Mouse (Mus musculus): ENCODE measurements around the gene H2afv. TPM values are rescaled to one million over a fixed set of nuclear protein-coding genes. Genes with fewer than 3 reads are reported as not detected.

Gene H2afv
- polyA plus RNA-seq, 1 experiment from 2014 or later = 581 TPM

DNA sequence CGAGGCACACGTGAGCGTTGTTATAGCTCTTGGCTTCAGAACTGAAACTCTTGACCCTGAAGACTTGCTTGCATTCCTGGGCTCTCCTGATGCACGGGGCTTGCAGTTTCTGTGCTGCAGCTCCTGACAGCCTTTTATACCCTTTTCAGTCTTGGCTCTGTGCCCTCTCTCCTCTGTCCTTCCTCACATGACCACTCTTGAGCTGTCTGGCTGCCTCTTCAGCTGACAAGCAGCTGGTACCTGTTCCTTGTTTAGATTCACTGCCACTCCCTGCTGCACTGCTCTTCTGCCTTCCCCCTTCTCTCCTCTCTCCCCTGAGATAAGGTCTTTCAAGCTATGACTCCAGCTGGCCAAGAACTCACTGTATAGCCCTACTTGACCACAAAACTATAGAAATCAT is 3.2 kb upstream of the H2afv start:
- no peak overlapping the region for H3K9ac ChIP-seq (ENCODE audit: low read length)
- H3K27ac ChIP-seq (ENCODE audit: low read length) = no peak overlapping the region
- no peaks in the 10 kb centered on the region for H3K36me3 ChIP-seq (ENCODE audit: control insufficient read depth, insufficient read depth, low read length)
- WGBS = 58% methylated on average over 4 of the region's 4 CpGs
- H3K9me3 ChIP-seq (ENCODE audit: control insufficient read depth, low read length) = no peaks in the 10 kb centered on the region
- no peak overlapping the region for H3K4me3 ChIP-seq (ENCODE audit: low read length)
- no peak for ATAC-seq (ENCODE audit: low read depth)
- H3K4me1 ChIP-seq (replicated peaks; ENCODE audit: control insufficient read depth, insufficient read depth, low read length) = peaks cover 8% of the 10 kb centered on the region; the same call in 1 of the 2 replicates
- H3K4me2 ChIP-seq (ENCODE audit: low read depth, low read length) = no peak overlapping the region
- H3K27me3 ChIP-seq (ENCODE audit: control insufficient read depth, insufficient read depth, low read depth, low read length) = no peaks in the 10 kb centered on the region

DNA sequence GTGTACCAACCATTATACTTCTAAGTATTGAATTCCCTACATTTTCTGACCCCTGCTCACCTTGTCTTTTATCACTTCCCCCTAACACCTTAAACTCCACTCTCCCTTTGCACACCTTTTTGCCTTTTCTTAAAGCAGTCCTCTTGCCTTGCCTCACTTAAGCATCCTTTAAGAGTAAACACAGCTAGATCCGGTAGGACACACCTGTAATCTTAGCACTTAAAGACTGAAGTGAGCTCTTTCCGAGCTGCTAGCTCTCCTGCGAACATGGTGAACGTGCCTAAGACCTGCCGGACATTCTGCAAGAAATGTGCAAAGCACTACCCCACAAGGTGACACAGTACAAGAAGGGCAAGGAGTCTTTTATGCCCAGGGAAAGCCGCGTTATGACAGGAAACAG is 1.7 kb upstream of the H2afv start:
- Histone ChIP-seq H3K4me3 (ENCODE audit: low read length) (no peak overlapping the region), H3K4me2 (ENCODE audit: low read depth, low read length) (no peak overlapping the region), H3K27me3 (ENCODE audit: control insufficient read depth, insufficient read depth, low read depth, low read length) (no peaks in the 10 kb centered on the region), H3K27ac (ENCODE audit: low read length) (peak overlapping the region; percentile 83), H3K4me1 (replicated peaks; ENCODE audit: control insufficient read depth, insufficient read depth, low read length) (peaks cover 8% of the 10 kb centered on the region; the same call in 1 of the 2 replicates), H3K9me3 (ENCODE audit: control insufficient read depth, low read length) (no peaks in the 10 kb centered on the region), H3K36me3 (ENCODE audit: control insufficient read depth, insufficient read depth, low read length) (peaks cover 6% of the 10 kb centered on the region; the same call in 1 of the 2 replicates), H3K9ac (ENCODE audit: low read length) (no peak overlapping the region)
- ATAC-seq (ENCODE audit: low read depth) = no peak
- WGBS = 61% methylated on average over 7 of the region's 7 CpGs

DNA sequence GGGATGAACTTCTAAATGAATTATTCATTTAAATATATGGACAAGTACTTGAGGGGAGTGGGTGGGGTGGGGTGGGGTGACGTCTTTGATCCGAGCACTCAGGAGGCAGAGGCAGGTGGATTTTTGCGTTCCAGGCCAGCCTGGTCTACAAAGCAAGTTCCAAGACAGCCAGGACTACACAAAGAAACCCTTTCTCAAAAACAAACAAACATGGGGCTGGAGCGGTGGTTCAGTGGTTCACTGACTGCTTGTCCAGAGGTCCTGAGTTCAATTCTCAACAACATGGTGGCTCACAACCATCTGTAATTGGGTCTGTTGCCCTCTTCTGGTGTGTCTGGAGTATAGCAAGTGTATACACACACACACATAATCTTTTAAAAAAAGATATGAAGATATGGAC is 1.2 kb upstream of the H2afv start:
- peak overlapping the region; percentile 71; the same call in 1 of the 2 replicates for H3K4me2 ChIP-seq (ENCODE audit: low read depth, low read length)
- H3K27me3 ChIP-seq (ENCODE audit: control insufficient read depth, insufficient read depth, low read depth, low read length) = no peaks in the 10 kb centered on the region
- H3K9me3 ChIP-seq (ENCODE audit: control insufficient read depth, low read length) = no peaks in the 10 kb centered on the region
- peaks cover 8% of the 10 kb centered on the region; the same call in 1 of the 2 replicates for H3K4me1 ChIP-seq (replicated peaks; ENCODE audit: control insufficient read depth, insufficient read depth, low read length)
- H3K36me3 ChIP-seq (ENCODE audit: control insufficient read depth, insufficient read depth, low read length) = peaks cover 8% of the 10 kb centered on the region; the same call in 1 of the 2 replicates
- no peak overlapping the region for H3K9ac ChIP-seq (ENCODE audit: low read length)
- no peak for ATAC-seq (ENCODE audit: low read depth)
- 78% methylated on average over 4 of the region's 4 CpGs for WGBS
- H3K27ac ChIP-seq (ENCODE audit: low read length) = peak overlapping the region; percentile 51; the same call in 1 of the 2 replicates
- H3K4me3 ChIP-seq (ENCODE audit: low read length) = no peak overlapping the region

DNA sequence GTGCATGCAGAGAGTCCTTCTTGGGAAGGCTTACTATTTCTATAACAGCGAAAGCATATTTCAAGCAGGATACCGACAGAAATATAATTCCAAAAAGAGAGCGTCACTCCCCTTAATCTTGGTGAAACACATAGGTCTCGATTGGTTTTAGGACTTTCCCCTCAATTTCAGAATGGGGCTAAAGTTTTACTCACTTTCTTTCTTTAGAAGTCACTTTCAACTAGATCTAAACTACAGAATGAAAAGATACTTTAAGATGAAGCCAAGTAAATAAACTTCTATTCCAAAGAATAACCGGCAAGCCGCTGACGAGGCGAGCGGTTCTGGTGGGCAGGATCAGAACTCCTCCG is 541 bp downstream of the H2afv start:
- H3K4me1 ChIP-seq (replicated peaks; ENCODE audit: control insufficient read depth, insufficient read depth, low read length) = peaks cover 8% of the 10 kb centered on the region; the same call in 1 of the 2 replicates
- H3K27ac ChIP-seq (ENCODE audit: low read length) = peak overlapping the region; percentile 97
- under 1% methylated on average over 10 of the region's 10 CpGs for WGBS
- H3K36me3 ChIP-seq (ENCODE audit: control insufficient read depth, insufficient read depth, low read length) = peaks cover 8% of the 10 kb centered on the region; the same call in 1 of the 2 replicates
- ATAC-seq (ENCODE audit: low read depth) = no peak
- H3K4me3 ChIP-seq (ENCODE audit: low read length) = peak overlapping the region; percentile 86
- no peaks in the 10 kb centered on the region for H3K27me3 ChIP-seq (ENCODE audit: control insufficient read depth, insufficient read depth, low read depth, low read length)
- peak overlapping the region; percentile 68 for H3K4me2 ChIP-seq (ENCODE audit: low read depth, low read length)
- no peaks in the 10 kb centered on the region for H3K9me3 ChIP-seq (ENCODE audit: control insufficient read depth, low read length)
- H3K9ac ChIP-seq (ENCODE audit: low read length) = peak overlapping the region; percentile 93

DNA sequence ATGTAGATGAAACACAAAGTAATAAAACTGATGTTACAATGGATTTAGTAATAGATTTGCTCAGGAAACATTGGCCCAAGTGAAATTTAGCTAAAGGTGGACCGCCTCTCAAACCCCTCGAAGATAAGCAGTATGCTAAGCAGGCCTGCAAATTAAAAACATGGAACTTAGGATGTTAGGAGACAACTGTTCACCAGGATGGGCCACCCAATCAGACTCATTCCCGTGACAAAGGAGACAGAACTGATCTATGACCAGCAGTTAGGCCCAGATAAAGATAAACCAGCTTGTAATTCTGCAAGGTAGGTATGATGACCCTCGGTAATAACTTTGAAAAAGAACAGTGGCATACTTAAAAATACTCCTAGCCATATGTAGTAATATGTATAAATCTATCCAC is 1.1 kb downstream of the H2afv start:
- Histone ChIP-seq H3K9me3 (ENCODE audit: control insufficient read depth, low read length) (no peaks in the 10 kb centered on the region), H3K4me2 (ENCODE audit: low read depth, low read length) (peak overlapping the region; percentile 68), H3K9ac (ENCODE audit: low read length) (peak overlapping the region; percentile 93), H3K4me1 (replicated peaks; ENCODE audit: control insufficient read depth, insufficient read depth, low read length) (peaks cover 8% of the 10 kb centered on the region; the same call in 1 of the 2 replicates), H3K4me3 (ENCODE audit: low read length) (peak overlapping the region; percentile 86), H3K27me3 (ENCODE audit: control insufficient read depth, insufficient read depth, low read depth, low read length) (no peaks in the 10 kb centered on the region), H3K36me3 (ENCODE audit: control insufficient read depth, insufficient read depth, low read length) (peaks cover 9% of the 10 kb centered on the region), H3K27ac (ENCODE audit: low read length) (peak overlapping the region; percentile 97; the same call in 1 of the 2 replicates)
- 44% methylated on average over 4 of the region's 4 CpGs for WGBS
- no peak for ATAC-seq (ENCODE audit: low read depth)

DNA sequence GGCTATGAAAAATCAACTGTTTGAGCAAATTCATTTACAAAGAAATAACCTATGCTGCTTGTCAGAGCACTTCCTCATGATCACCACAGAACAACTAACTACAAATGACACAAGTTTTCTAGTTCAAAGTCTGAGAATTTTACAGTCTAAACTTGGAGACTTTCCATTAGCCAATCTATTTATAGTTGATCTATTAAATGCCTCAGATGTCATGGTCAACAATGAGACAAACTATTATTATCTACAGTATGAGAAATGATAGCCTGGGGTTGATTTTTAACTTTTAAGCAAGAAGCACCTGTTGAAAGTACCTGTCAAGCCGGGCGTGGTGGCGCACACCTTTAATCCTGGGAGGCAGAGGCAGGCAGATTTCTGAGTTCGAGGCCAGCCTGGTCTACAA is 1.7 kb downstream of the H2afv start:
- peaks cover 13% of the 10 kb centered on the region for H3K36me3 ChIP-seq (ENCODE audit: control insufficient read depth, insufficient read depth, low read length)
- H3K9ac ChIP-seq (ENCODE audit: low read length) = no peak overlapping the region
- no peak for ATAC-seq (ENCODE audit: low read depth)
- no peaks in the 10 kb centered on the region for H3K9me3 ChIP-seq (ENCODE audit: control insufficient read depth, low read length)
- 94% methylated on average over 4 of the region's 4 CpGs for WGBS
- peak overlapping the region; percentile 68; the same call in 1 of the 2 replicates for H3K4me2 ChIP-seq (ENCODE audit: low read depth, low read length)
- no peak overlapping the region for H3K27ac ChIP-seq (ENCODE audit: low read length)
- peaks cover 8% of the 10 kb centered on the region; the same call in 1 of the 2 replicates for H3K4me1 ChIP-seq (replicated peaks; ENCODE audit: control insufficient read depth, insufficient read depth, low read length)
- H3K27me3 ChIP-seq (ENCODE audit: control insufficient read depth, insufficient read depth, low read depth, low read length) = no peaks in the 10 kb centered on the region
- H3K4me3 ChIP-seq (ENCODE audit: low read length) = no peak overlapping the region

DNA sequence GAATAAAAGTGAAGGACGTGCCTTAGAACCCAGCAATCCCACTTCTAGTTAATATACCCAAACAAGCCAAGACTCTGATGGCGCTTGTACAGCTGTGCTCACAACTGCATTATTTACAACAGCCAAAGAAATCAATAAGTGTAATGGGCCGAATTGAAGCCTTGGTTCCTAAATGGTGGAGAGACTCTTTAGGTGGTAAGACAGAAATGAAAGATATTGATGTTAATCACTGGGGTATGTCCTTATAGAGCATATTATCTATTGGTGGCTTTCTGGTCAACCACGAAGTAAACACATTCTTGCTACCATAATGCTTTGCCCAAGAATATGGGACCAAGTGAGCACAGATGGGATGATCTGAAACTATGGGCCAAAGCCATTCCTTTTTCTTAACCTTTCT is 4.1 kb downstream of the H2afv start:
- ATAC-seq (ENCODE audit: low read depth) = no peak
- Histone ChIP-seq H3K27me3 (ENCODE audit: control insufficient read depth, insufficient read depth, low read depth, low read length) (no peaks in the 10 kb centered on the region), H3K4me1 (replicated peaks; ENCODE audit: control insufficient read depth, insufficient read depth, low read length) (peaks cover 8% of the 10 kb centered on the region; the same call in 1 of the 2 replicates), H3K9me3 (ENCODE audit: control insufficient read depth, low read length) (no peaks in the 10 kb centered on the region), H3K4me3 (ENCODE audit: low read length) (no peak overlapping the region), H3K27ac (ENCODE audit: low read length) (no peak overlapping the region), H3K4me2 (ENCODE audit: low read depth, low read length) (no peak overlapping the region), H3K36me3 (ENCODE audit: control insufficient read depth, insufficient read depth, low read length) (peaks cover 22% of the 10 kb centered on the region), H3K9ac (ENCODE audit: low read length) (no peak overlapping the region)
- 93% methylated on average over 4 of the region's 4 CpGs for WGBS

DNA sequence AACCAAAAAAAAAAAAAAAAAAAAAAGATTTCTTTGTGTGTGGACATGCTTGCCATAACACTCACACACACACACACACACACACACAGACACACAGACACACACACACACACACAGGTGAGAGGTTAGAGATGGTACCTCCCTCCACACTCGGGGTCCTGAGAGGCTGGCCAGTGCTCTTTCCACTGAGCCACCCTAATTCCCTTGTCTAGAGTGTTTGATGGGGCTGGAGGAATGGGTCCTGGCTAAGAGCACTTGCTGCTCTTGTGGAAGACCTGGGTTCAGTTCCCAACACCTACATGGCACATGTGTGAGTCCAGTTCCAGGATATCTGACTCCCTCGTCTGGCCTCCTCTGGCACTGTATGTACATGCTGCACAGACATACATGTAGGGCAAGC is 6.6 kb downstream of the H2afv start:
- no peak overlapping the region for H3K4me3 ChIP-seq (ENCODE audit: low read length)
- H3K4me1 ChIP-seq (replicated peaks; ENCODE audit: control insufficient read depth, insufficient read depth, low read length) = 0 out of 2 replicates have a peak, but pooled peaks cover under 1% of the 10 kb centered on the region
- no peak overlapping the region for H3K9ac ChIP-seq (ENCODE audit: low read length)
- no peaks in the 10 kb centered on the region for H3K9me3 ChIP-seq (ENCODE audit: control insufficient read depth, low read length)
- WGBS = 86% methylated on average over 2 of the region's 2 CpGs
- no peak overlapping the region for H3K27ac ChIP-seq (ENCODE audit: low read length)
- H3K27me3 ChIP-seq (ENCODE audit: control insufficient read depth, insufficient read depth, low read depth, low read length) = no peaks in the 10 kb centered on the region
- H3K4me2 ChIP-seq (ENCODE audit: low read depth, low read length) = no peak overlapping the region
- peaks cover 31% of the 10 kb centered on the region for H3K36me3 ChIP-seq (ENCODE audit: control insufficient read depth, insufficient read depth, low read length)
- no peak for ATAC-seq (ENCODE audit: low read depth)

DNA sequence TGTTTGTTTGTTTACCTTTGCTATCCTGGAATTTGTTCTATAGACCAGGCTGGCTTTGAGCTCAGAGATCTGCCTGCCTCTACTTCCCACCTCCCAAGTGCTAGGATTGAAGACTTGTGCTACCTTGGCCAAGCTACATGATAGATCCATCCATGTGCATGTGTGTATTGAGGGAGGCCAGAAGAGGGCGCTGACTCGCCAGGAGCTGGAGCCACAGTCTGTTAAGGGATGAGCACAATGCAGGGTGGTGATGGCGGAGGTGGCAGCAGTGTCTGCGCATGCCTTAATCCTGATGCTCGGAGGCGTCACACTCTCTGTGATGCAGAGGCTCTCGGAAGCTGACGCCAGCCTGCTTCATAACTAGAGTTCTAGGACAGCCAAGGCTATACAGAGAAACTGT is 7.8 kb downstream of the H2afv start:
- peak; percentile 47; the same call in 1 of the 2 replicates for ATAC-seq (ENCODE audit: low read depth)
- no peak overlapping the region for H3K4me3 ChIP-seq (ENCODE audit: low read length)
- no peaks in the 10 kb centered on the region for H3K9me3 ChIP-seq (ENCODE audit: control insufficient read depth, low read length)
- WGBS = 73% methylated on average over 8 of the region's 8 CpGs
- peaks cover 33% of the 10 kb centered on the region for H3K36me3 ChIP-seq (ENCODE audit: control insufficient read depth, insufficient read depth, low read length)
- no peaks in the 10 kb centered on the region for H3K4me1 ChIP-seq (replicated peaks; ENCODE audit: control insufficient read depth, insufficient read depth, low read length)
- H3K4me2 ChIP-seq (ENCODE audit: low read depth, low read length) = no peak overlapping the region
- no peak overlapping the region for H3K27ac ChIP-seq (ENCODE audit: low read length)
- no peaks in the 10 kb centered on the region for H3K27me3 ChIP-seq (ENCODE audit: control insufficient read depth, insufficient read depth, low read depth, low read length)
- H3K9ac ChIP-seq (ENCODE audit: low read length) = no peak overlapping the region

DNA sequence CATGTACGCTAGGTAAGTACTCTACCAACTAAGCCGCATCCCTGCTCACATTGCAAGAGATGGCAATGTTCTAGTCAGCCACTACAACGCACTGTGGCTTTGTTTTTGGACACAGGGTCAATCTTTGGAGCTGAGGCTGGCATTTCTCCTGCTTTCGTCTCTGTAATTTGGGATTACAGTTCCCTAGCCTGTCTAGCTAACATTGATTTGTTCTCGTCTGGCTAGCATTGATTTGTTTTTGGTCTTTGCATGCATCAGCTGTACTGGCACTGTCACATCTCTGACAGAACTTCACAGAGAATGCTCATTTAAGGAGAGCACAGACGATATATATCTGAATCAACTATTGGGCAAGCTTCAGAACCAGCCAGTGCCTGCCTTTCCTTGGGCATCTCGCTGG is 14.1 kb downstream of the H2afv start:
- WGBS = 92% methylated on average over 7 of the region's 7 CpGs
- no peaks in the 10 kb centered on the region for H3K4me1 ChIP-seq (replicated peaks; ENCODE audit: control insufficient read depth, insufficient read depth, low read length)
- no peak overlapping the region for H3K4me3 ChIP-seq (ENCODE audit: low read length)
- H3K4me2 ChIP-seq (ENCODE audit: low read depth, low read length) = no peak overlapping the region
- ATAC-seq (ENCODE audit: low read depth) = no peak
- peaks cover 47% of the 10 kb centered on the region for H3K36me3 ChIP-seq (ENCODE audit: control insufficient read depth, insufficient read depth, low read length)
- no peak overlapping the region for H3K27ac ChIP-seq (ENCODE audit: low read length)
- no peaks in the 10 kb centered on the region for H3K27me3 ChIP-seq (ENCODE audit: control insufficient read depth, insufficient read depth, low read depth, low read length)
- no peak overlapping the region for H3K9ac ChIP-seq (ENCODE audit: low read length)
- no peaks in the 10 kb centered on the region for H3K9me3 ChIP-seq (ENCODE audit: control insufficient read depth, low read length)
